Comparison of ENCODE assay signal across 9 mouse cellular contexts in the genomic region with DNA sequence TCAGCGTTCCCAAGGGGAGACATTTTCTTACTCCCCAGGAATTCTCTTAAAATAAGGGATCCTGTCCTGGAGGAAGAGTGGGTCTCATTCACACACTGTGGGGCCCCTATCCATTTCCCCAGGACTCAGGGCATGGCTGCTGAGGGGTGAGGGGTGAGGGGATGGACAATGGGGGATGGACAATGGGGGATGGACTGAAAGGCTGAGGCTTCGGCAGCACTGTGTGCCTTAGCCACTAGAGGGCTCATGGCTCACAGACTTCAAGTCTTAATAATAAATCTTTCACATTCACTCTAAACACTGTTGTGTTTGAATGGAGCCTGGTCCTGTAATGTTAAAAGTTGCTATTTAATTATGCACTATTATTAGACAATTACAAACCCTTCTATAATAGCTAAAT. TPM values are rescaled to one million over a fixed set of nuclear protein-coding genes. Genes with fewer than 3 reads are reported as not detected.
DNase-seq lines count a peak whose midpoint lies in the region; ATAC-seq and TF ChIP-seq lines count a peak whose summit lies in the region.
"Had no signal": no experiment of that assay in that cellular context is flagged by ENCODE, and none has a peak within 500 bp of the region (broad histone marks: within the 10 kb centered on the region; RNA-seq: fewer than 3 reads in every experiment).

No protein-coding gene starts in this region.

- H3K27me3 ChIP-seq in heart, postnatal 0 days (ENCODE audit: control insufficient read depth, insufficient read depth, low read length): no peaks in the 10 kb centered on the region
- no peaks in the 10 kb centered on the region for H3K27me3 ChIP-seq in testis, adult 2 months (ENCODE audit: control insufficient read depth, insufficient read depth, low read length)
- H3K27me3 ChIP-seq in hindbrain, postnatal 0 days (ENCODE audit: insufficient read depth, low read length): no peaks in the 10 kb centered on the region
- H3K27me3 ChIP-seq: limb, embryonic 15.5 days had no signal

- no peak overlapping the region for H3K4me2 ChIP-seq in heart, postnatal 0 days (ENCODE audit: low read depth, low read length)
- H3K4me2 ChIP-seq in hindbrain, postnatal 0 days (ENCODE audit: low read depth, low read length): no peak overlapping the region
- H3K4me2 ChIP-seq: limb, embryonic 15.5 days had no signal

- intact Hi-C loops in heart, postnatal 25 days (cut with DNase I): loop anchor here (10.0 kb wide), 1 partner anchor 269 kb away; no protein-coding TSS in a partner anchor

- WGBS in heart, postnatal 0 days: 52% methylated on average over 2 of the region's 2 CpGs
- 45% methylated on average over 2 of the region's 2 CpGs for WGBS in hindbrain, postnatal 0 days

- H3K27ac ChIP-seq in heart, postnatal 0 days (ENCODE audit: low read depth): no peak overlapping the region
- H3K27ac ChIP-seq in testis, adult 2 months (ENCODE audit: control insufficient read depth, insufficient read depth, low read depth, low read length): no peak overlapping the region
- H3K27ac ChIP-seq in hindbrain, postnatal 0 days: no peak overlapping the region
- H3K27ac ChIP-seq: limb, embryonic 15.5 days had no signal

- no peak for TF ChIP-seq EP300 in heart, postnatal 0 days (IDR thresholded peaks at IDR 0.05; ENCODE audit: low read depth)

- DNase-seq in heart, postnatal 0 days (ENCODE audit: low spot score): peak; percentile 16
- no peak for DNase-seq in heart, adult 9 months (ENCODE audit: low spot score in 2 of 2)
- DNase-seq in testis, postnatal 14 days (ENCODE audit: low spot score): no peak
- DNase-seq in hindbrain, postnatal 0 days (ENCODE audit: low spot score): peak; percentile 77
- DNase-seq in retina, postnatal 1 day: peak; percentile 55
- DNase-seq in heart, postnatal 25 days (ENCODE audit: low spot score): no peak

- H3K9me3 ChIP-seq in heart, postnatal 0 days (replicated peaks; ENCODE audit: control insufficient read depth, low read length): no peaks in the 10 kb centered on the region
- no peaks in the 10 kb centered on the region for H3K9me3 ChIP-seq in hindbrain, postnatal 0 days (ENCODE audit: low read length)
- H3K9me3 ChIP-seq: limb, embryonic 15.5 days had no signal

- TF ChIP-seq POLR2A in testis, adult 2 months (IDR thresholded peaks at IDR 0.05; ENCODE audit: control insufficient read depth, low read depth, low read length): no peak

- H3K36me3 ChIP-seq in heart, postnatal 0 days (replicated peaks; ENCODE audit: control insufficient read depth, insufficient read depth, low read length): no peaks in the 10 kb centered on the region
- no peaks in the 10 kb centered on the region for H3K36me3 ChIP-seq in testis, adult 2 months (ENCODE audit: control insufficient read depth, insufficient read depth, low read length)
- no peaks in the 10 kb centered on the region for H3K36me3 ChIP-seq in hindbrain, postnatal 0 days (ENCODE audit: insufficient read depth, low read length)
- H3K36me3 ChIP-seq: limb, embryonic 15.5 days had no signal

- TF ChIP-seq CTCF in heart, postnatal 0 days (IDR thresholded peaks at IDR 0.05; ENCODE audit: low read depth): peak; percentile 60
- peak; percentile 49; the same call in 1 of the 2 replicates for TF ChIP-seq CTCF in testis, adult 2 months (IDR thresholded peaks at IDR 0.05; ENCODE audit: control insufficient read depth, insufficient read depth, insufficient replicate concordance, low read depth, low read length)
- peak; percentile 79 for TF ChIP-seq CTCF in hindbrain, postnatal 0 days (IDR thresholded peaks at IDR 0.05; ENCODE audit: low read depth)

- no peaks in the 10 kb centered on the region for H3K4me1 ChIP-seq in heart, postnatal 0 days (ENCODE audit: control insufficient read depth, insufficient read depth)
- H3K4me1 ChIP-seq in testis, adult 2 months (ENCODE audit: control insufficient read depth, insufficient read depth, low read length): no peaks in the 10 kb centered on the region
- H3K4me1 ChIP-seq in hindbrain, postnatal 0 days (ENCODE audit: insufficient read depth, low read length): no peaks in the 10 kb centered on the region
- H3K4me1 ChIP-seq: limb, embryonic 15.5 days had no signal

- no peak overlapping the region for H3K4me3 ChIP-seq in heart, postnatal 0 days (ENCODE audit: low read depth, low read length)
- H3K4me3 ChIP-seq in testis, adult 2 months (ENCODE audit: control insufficient read depth, low read depth, low read length): no peak overlapping the region
- H3K4me3 ChIP-seq in hindbrain, postnatal 0 days (ENCODE audit: low read length): no peak overlapping the region
- H3K4me3 ChIP-seq: limb, embryonic 15.5 days had no signal

- ATAC-seq in heart, postnatal 0 days (ENCODE audit: insufficient read depth, low read depth): no peak; the same call in 1 of the 2 replicates
- ATAC-seq in hindbrain, postnatal 0 days: no peak
- no peak for ATAC-seq in megakaryocyte-erythroid progenitor cell, adult 5-6 weeks (replicated peaks; ENCODE audit: low FRiP score, low TSS enrichment, poor library complexity, severe bottlenecking)

- no peak overlapping the region for H3K9ac ChIP-seq in heart, postnatal 0 days (replicated peaks; ENCODE audit: low read depth, low read length)
- no peak overlapping the region for H3K9ac ChIP-seq in hindbrain, postnatal 0 days (replicated peaks; ENCODE audit: low read length)
- H3K9ac ChIP-seq: limb, embryonic 15.5 days had no signal

RNA-seq across cellular contexts. Expression of a gene that starts 21.4 kb away (rescaled TPM):
- not detected in 2 replicates for total RNA-seq in heart, postnatal 0 days (2014; rRNA removed; ENCODE audit: low replicate concordance)
- 0.34 TPM in 1 of 2 replicates, not detected in the other for polyA plus RNA-seq in heart, postnatal 0 days (2015; fragmentation: Nextera tagmentation; extraction: Ambion mirVana)
- 2.3 and 3.9 TPM in 2 replicates for polyA plus RNA-seq in testis, adult 2 months (2012; rRNA removed)
- total RNA-seq in hindbrain, postnatal 0 days (2014; rRNA removed): 22.6 and 22.7 TPM in 2 replicates
- 14.4 and 16.0 TPM in 2 replicates for polyA plus RNA-seq in hindbrain, postnatal 0 days (2015; fragmentation: Nextera tagmentation; extraction: Ambion mirVana)
- total RNA-seq in megakaryocyte-erythroid progenitor cell, adult 5-6 weeks (2014; fragmentation: Nextera tagmentation): not detected in 2 replicates
- not detected in 2 replicates for total RNA-seq in megakaryocyte-erythroid progenitor cell, adult 5-6 weeks (2017)
- total RNA-seq in heart, postnatal 25 days (2021): not detected

Comparison
In these comparisons a context has a peak if more than half of its experiments do, and no peak if none do; other contexts are left out.
1. DNase-seq: peak in heart, postnatal 0 days (single experiment), hindbrain, postnatal 0 days (single experiment) and retina, postnatal 1 day (single experiment); none in heart, adult 9 months (0 of 2), testis, postnatal 14 days (single experiment) and heart, postnatal 25 days (single experiment).
2. RNA of a gene that starts 21.4 kb away (total RNA-seq): 22.6 to 22.7 TPM in hindbrain, postnatal 0 days; not detected in heart, postnatal 0 days, not detected in megakaryocyte-erythroid progenitor cell, adult 5-6 weeks and not detected in heart, postnatal 25 days; every median in the first group is over 10 times any median in the second.
3. Peak in every context shown above with its lines, with median percentiles within 50 percentile points of each other: CTCF ChIP-seq.